Mouse (Mus musculus): ENCODE data around the gene Elovl3.
A peak's percentile ranks its signal among the peaks of the same experiment; 100 is the strongest.
"Not testable (repeated sequence)": the region's sequence is repeated elsewhere in the genome, so short reads cannot be mapped to it uniquely, and the experiment has no call there.

The Elovl3 gene

GRCm38 (mm10) chr19:46135789-46136638 is 4.3 kb downstream of the Elovl3 start:
- DNase-seq = peak; percentile 45 to 63

- peak; percentile 40 to 62 for DNase-seq
Measured at GRCm38 (mm10) chr19:46136639-46137580, 5.2 kb downstream of the Elovl3 start.

- no peak for DNase-seq
Measured at GRCm38 (mm10) chr19:46140324-46140723, 8.6 kb downstream of the Elovl3 start.

- DNase-seq = no peak
Measured at GRCm38 (mm10) chr19:46141091-46141490, 9.4 kb downstream of the Elovl3 start.

GRCm38 (mm10) chr19:46147511-46148371 is 16.0 kb downstream of the Elovl3 start, which contains the start of gene Pitx3:
Pitx3 (minus strand) TSS chr19:46148326.
- DNase-seq = peak; percentile 18 to 24

- DNase-seq = peak; percentile 18 to 26
Measured at GRCm38 (mm10) chr19:46148372-46148760, 16.7 kb downstream of the Elovl3 start.

- no peak for DNase-seq
Measured at GRCm38 (mm10) chr19:46149091-46149490, 17.4 kb downstream of the Elovl3 start.

GRCm38 (mm10) chr19:46152127-46152803 is 20.6 kb downstream of the Elovl3 start, which contains the start of gene Gbf1:
Gbf1 (plus strand) TSS chr19:46152509.
- DNase-seq = peak; percentile 91 to 96

GRCm38 (mm10) chr19:46165950-46166349 is 34.3 kb downstream of the Elovl3 start:
- no peak for DNase-seq

GRCm38 (mm10) chr19:46167169-46167568 is 35.5 kb downstream of the Elovl3 start:
- DNase-seq = not testable (repeated sequence)

GRCm38 (mm10) chr19:46169396-46169795 is 37.7 kb downstream of the Elovl3 start:
- no peak for DNase-seq

- DNase-seq = no peak
Measured at GRCm38 (mm10) chr19:46169913-46170312, 38.2 kb downstream of the Elovl3 start.

GRCm38 (mm10) chr19:46172541-46172940 is 40.8 kb downstream of the Elovl3 start:
- no peak for DNase-seq

- no peak for DNase-seq
Measured at GRCm38 (mm10) chr19:46175173-46175572, 43.5 kb downstream of the Elovl3 start.

GRCm38 (mm10) chr19:46177046-46177445 is 45.3 kb downstream of the Elovl3 start:
- no peak for DNase-seq

- no peak for DNase-seq
Measured at GRCm38 (mm10) chr19:46180274-46180673, 48.6 kb downstream of the Elovl3 start.

GRCm38 (mm10) chr19:46182241-46182640 is 50.5 kb downstream of the Elovl3 start:
- no peak for DNase-seq
